14 mouse cellular contexts compared by ENCODE assay signal in the genomic region with DNA sequence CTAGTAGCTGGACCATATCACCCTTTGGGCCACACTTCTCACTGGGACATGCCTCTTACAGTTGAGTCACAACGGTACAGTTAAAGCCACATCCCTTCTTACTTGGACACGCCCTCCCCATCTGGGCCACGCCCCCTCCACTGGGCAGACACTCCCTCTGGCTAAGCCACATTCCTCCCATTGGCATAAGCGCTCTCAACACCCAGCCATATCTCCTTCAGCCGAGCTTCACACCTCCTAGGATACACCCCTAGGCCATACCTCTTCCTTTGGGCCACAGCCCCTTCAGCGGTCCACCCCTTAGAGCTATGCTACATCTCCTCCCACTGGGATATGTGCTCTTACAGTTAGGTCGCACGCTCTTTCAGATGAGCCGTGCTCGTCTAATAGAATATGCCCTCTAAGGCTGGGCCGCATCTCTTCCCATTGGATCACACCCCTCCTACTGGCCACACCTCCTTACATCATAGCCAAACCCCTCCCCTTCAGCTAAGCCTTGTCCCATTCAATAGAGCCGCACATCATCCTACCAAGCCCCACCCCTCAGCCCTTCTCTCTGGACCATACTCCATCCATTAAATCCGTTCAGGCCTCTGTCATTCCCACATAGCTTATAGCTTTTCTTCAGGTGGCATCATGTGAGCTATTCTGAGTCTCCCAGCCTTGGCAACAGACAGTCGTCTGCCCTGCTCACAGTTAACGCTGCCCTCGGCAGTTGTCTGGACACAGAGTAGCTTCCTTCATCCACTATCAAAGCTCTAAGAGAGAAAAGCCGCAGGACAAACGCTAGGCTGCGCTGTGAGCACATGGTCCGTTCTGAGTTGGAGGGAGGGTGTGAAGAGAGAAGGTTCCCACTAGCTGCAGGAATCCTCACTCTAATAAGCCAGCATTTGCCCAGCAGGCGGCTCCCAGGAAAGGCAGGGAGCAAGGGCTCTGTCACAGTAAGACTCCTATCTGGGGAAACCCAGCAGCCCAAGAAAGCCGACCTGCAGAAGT.
DNase-seq lines count a peak whose midpoint lies in the region; ATAC-seq and TF ChIP-seq lines count a peak whose summit lies in the region.
"Had no signal": no experiment of that assay in that cellular context is flagged by ENCODE, and none has a peak within 500 bp of the region (broad histone marks: within the 10 kb centered on the region; RNA-seq: fewer than 3 reads in every experiment).

No protein-coding gene starts in this region.

- peak; percentile 25 for TF ChIP-seq CTCF in layer of hippocampus, adult 2 months (conservative IDR thresholded peaks at IDR 0.05)

- H3K27me3 ChIP-seq in forebrain, embryonic 15.5 days, result no peaks in the 10 kb centered on the region
- H3K27me3 ChIP-seq in forebrain, embryonic 14.5 days (replicated peaks; ENCODE audit: control insufficient read depth, insufficient read depth, low read length), result no peaks in the 10 kb centered on the region
- H3K27me3 ChIP-seq in limb, embryonic 13.5 days, result no peaks in the 10 kb centered on the region
- H3K27me3 ChIP-seq: liver, embryonic 13.5 days; midbrain, embryonic 12.5 days had no signal

- H3K9ac ChIP-seq in forebrain, embryonic 15.5 days (replicated peaks), result no peak overlapping the region
- no peak overlapping the region for H3K9ac ChIP-seq in forebrain, embryonic 14.5 days (ENCODE audit: low read length)
- H3K9ac ChIP-seq in limb, embryonic 13.5 days, result no peak overlapping the region
- H3K9ac ChIP-seq: forebrain, embryonic 13.5 days; liver, embryonic 13.5 days; midbrain, embryonic 12.5 days had no signal

- H3K9me3 ChIP-seq in forebrain, embryonic 15.5 days, result peaks cover 6% of the 10 kb centered on the region
- H3K9me3 ChIP-seq in forebrain, embryonic 14.5 days (replicated peaks; ENCODE audit: control insufficient read depth, low read length), result peaks cover 3% of the 10 kb centered on the region; the same call in 1 of the 2 replicates
- peaks cover 23% of the 10 kb centered on the region for H3K9me3 ChIP-seq in limb, embryonic 13.5 days
- H3K9me3 ChIP-seq: liver, embryonic 13.5 days had no signal

- WGBS in forebrain, embryonic 15.5 days, result 59% methylated on average over 22 of the region's 22 CpGs
- WGBS in forebrain, embryonic 14.5 days, result 59% methylated on average over 22 of the region's 22 CpGs
- WGBS in limb, embryonic 13.5 days, result 64% methylated on average over 22 of the region's 22 CpGs

- no peak for DNase-seq in forebrain, embryonic 14.5 days (ENCODE audit: low spot score)
- no peak for DNase-seq in layer of hippocampus, adult 2 months (ENCODE audit: low spot score in 2 of 2)
- DNase-seq in layer of hippocampus, adult 9-10 months (ENCODE audit: low spot score), result no peak
- DNase-seq in ES-CJ7 (ENCODE audit: low read depth, low spot score), result peak; percentile 88
- DNase-seq in spleen, adult 12 weeks (ENCODE audit: low spot score), result no peak
- DNase-seq in cerebellum, adult 9-10 months, result no peak
- DNase-seq: adrenal gland, adult 8-10 months; cerebellum, adult 11 months; liver, embryonic 13.5 days; right cerebral cortex, postnatal 14 days had no signal

- no peaks in the 10 kb centered on the region for H3K4me1 ChIP-seq in forebrain, embryonic 15.5 days
- no peaks in the 10 kb centered on the region for H3K4me1 ChIP-seq in forebrain, embryonic 14.5 days (ENCODE audit: control insufficient read depth, insufficient read depth, low read length)
- H3K4me1 ChIP-seq in limb, embryonic 13.5 days, result peaks cover 35% of the 10 kb centered on the region
- H3K4me1 ChIP-seq: forebrain, embryonic 13.5 days; liver, embryonic 13.5 days; midbrain, embryonic 12.5 days had no signal

- no peak overlapping the region for H3K27ac ChIP-seq in forebrain, embryonic 15.5 days (replicated peaks)
- H3K27ac ChIP-seq in forebrain, embryonic 14.5 days (ENCODE audit: low read depth, low read length), result no peak overlapping the region
- no peak overlapping the region for H3K27ac ChIP-seq in layer of hippocampus, adult 2 months
- no peak overlapping the region for H3K27ac ChIP-seq in limb, embryonic 13.5 days
- H3K27ac ChIP-seq: forebrain, embryonic 13.5 days; liver, embryonic 13.5 days; midbrain, embryonic 12.5 days had no signal

- no peak overlapping the region for H3K4me2 ChIP-seq in forebrain, embryonic 15.5 days (replicated peaks)
- H3K4me2 ChIP-seq in forebrain, embryonic 14.5 days (ENCODE audit: low read length), result no peak overlapping the region
- H3K4me2 ChIP-seq in limb, embryonic 13.5 days (replicated peaks), result no peak overlapping the region
- H3K4me2 ChIP-seq: forebrain, embryonic 13.5 days; liver, embryonic 13.5 days; midbrain, embryonic 12.5 days had no signal

- no peaks in the 10 kb centered on the region for H3K36me3 ChIP-seq in forebrain, embryonic 15.5 days
- no peaks in the 10 kb centered on the region for H3K36me3 ChIP-seq in forebrain, embryonic 14.5 days (ENCODE audit: control insufficient read depth, insufficient read depth, low read length)
- peaks cover 26% of the 10 kb centered on the region for H3K36me3 ChIP-seq in limb, embryonic 13.5 days
- H3K36me3 ChIP-seq: liver, embryonic 13.5 days; midbrain, embryonic 12.5 days had no signal

- H3K4me3 ChIP-seq in forebrain, embryonic 15.5 days, result no peak overlapping the region
- no peak overlapping the region for H3K4me3 ChIP-seq in forebrain, embryonic 14.5 days (ENCODE audit: low read depth, low read length)
- H3K4me3 ChIP-seq in layer of hippocampus, adult 2 months, result no peak overlapping the region
- no peak overlapping the region for H3K4me3 ChIP-seq in limb, embryonic 13.5 days
- H3K4me3 ChIP-seq: forebrain, embryonic 13.5 days; liver, embryonic 13.5 days; midbrain, embryonic 12.5 days had no signal

- ATAC-seq in forebrain, embryonic 15.5 days (replicated peaks), result 0 out of 2 replicates have a peak, but pooled peaks have one; percentile 29
- no peak for ATAC-seq in forebrain, embryonic 14.5 days
- 0 out of 2 replicates have a peak, but pooled peaks have one; percentile 20 for ATAC-seq in limb, embryonic 13.5 days (ENCODE audit: low FRiP score, low read depth)
- ATAC-seq: forebrain, embryonic 13.5 days had no signal
